Mouse (Mus musculus) thymus, postnatal 10 days (tissue): ENCODE measurements around the gene Neurl4.

Experiments
- DNase-seq, 2 experiments: peaks; one replicate each; pipeline ENCODE4 v3.0.0; 2021; ENCODE audit warnings: low spot score in 2 of 2

The Neurl4 gene

DNA sequence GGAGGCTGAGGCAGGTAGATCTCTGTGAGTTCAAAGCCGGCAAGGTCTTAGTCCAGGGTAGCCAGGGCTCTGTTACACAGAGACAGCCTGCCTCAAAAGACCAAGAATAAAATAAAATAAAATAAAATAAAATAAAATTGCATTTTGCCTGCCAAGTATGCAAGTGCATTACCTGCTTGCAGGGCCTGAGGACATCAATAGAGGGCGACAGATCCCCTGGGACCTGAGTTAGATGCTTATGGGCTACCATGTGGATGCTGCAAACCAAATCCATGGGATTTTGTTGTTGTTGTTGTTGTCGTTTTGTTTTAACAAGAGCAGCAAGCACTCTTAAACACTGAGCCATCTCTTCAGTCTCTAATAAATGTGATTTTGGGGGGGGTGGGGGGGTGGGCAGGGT is 31.4 kb downstream of the Neurl4 start:
- peak in 1 of 2 experiments; percentile 31 for DNase-seq

DNA sequence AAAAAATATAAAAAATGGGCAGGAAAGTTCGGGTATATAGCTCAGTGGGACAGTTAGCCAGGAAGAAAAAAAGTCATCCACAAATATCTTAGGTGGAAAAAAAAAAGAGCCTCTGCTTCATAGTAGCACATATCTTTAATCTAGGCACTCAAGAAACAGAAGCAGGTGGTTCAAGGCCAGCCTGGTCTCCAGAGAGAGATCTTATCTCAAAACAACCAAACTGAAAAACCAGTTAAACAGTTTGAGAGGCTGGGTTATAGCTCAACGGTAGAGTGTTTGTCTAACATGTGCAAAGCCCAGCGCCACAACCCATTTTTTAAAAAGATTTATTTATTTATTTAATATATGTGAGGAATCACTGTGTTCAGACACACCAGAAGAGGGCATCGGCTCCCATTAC is 32.2 kb downstream of the Neurl4 start:
- no peak for DNase-seq

DNA sequence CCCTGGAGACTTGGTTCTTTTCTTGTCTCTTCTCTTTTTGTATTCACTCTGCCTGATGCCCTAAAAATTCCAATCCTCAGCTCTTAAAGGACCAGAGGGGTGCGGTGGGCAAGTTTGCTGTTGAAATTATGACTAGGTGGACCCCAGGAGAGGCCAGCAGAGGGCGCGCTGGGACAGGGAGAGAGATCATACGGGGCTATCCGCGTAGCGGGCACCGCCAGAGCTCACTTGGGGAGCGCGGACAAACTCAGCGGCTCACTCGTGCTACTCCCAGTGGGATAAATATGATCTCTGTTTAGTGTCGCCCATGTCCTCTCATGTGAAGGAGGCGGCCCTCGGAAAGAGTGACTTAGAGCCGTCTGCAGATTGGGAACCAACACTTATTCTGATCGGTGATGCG is 33.3 kb downstream of the Neurl4 start:
- DNase-seq, result peak; percentile 82 to 98

DNA sequence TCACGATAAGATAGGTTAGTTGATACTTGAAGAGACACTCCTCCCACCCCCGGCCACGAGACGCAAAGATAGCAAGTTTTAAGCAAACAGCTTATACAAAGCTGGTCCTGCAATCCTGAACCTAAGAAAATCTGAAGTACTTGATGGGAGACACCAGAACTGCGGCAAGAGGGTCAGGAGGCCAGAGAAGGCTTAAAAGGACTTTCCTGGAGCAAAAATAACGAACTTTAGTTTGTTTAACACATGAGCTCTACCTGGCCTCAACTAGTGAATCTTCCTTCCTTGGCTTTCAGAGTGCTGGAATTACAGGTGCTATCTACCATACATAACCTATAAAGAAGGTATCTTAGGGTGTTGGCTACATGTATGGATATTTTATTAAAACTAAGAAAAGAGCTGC is 33.8 kb downstream of the Neurl4 start:
- DNase-seq, result no peak

DNA sequence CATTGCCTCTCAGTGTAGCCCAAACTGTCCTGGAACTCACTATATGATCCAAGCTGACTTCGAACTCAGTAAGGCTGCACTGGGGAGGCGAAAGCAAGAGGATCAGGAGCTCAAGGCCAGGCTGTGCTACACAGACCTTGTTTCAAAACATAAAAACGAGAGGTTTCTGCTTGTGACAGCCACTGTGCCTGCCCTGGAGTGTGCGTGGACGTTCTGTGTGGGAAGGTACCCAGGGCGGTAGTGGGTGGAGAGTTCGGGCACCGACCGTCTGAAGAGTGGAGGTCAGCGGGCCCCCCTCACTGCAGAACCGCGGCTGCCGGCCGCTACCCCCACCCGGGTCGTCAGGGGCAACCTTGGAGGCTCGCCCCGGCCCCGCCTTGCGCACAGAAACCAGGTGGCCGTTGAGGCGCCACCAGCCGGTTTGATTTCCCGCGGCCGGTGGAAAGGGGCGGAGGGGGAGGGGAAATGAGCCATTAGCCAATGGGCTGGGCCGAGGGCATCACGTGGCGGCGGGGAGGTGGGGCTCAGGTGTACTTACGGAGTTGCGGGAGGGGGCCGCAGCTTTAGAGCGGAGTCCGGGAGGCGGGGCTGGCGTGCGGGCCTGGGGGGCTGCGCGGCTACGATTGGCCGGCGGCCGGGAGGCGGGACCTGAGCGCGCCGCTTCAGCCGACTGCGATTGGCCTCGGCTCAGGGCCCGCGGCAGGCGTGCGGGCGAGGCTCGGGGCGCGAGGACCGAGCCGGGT is 34.4 kb downstream of the Neurl4 start, which contains the start of gene Ybx2:
Gene Ybx2 (plus strand): TSS at position 660 of the 743 bp plus-strand sequence.
- peak; percentile 91 to 93 for DNase-seq

DNA sequence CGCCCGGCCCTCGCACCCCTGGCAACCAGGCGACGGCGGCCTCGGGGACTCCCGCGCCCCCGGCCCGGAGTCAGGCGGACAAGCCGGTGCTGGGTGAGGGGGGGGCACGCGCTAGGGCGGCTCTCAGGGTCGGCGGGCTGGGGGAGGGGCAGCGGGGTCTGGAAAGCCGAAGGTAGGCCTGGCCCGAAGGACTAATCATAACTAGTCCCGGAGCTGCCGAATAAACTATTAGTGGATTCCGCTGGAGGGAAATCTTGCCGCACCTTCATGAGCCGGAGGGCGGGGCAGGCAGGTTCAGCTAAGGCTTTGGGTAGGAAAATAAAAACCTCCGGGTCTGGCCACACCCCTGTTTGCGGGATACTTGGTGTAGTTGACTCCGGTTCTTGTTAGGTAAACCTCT is 35.3 kb downstream of the Neurl4 start:
- DNase-seq, result no peak

DNA sequence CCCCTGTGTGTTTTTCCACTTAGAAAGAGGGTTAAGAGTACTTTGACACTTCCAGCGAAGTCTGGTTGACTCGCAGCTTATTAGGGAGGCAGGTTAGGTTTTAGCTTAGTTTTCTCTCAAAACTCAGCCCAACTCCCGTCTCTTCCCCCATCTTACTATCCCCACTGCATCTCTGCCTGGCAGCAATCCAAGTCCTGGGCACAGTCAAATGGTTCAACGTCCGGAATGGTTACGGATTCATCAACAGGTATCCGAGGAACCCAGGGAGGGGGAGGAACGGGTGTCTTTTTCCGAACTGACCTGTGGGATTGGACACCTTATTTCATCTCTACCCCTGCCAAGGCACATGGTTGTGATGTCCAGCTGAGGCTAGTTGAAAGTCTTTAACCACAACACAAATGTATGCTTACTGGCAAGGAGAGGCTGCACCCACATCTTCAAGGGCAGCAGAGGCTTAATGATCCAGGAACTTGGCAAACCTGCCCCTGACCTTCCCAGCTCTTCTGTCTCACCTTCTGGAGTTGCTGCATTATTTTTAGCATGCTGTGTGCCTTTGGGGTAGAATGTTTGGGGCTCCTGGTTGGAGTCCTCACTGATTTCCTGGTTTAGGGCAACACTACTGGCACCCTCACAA is 36.0 kb downstream of the Neurl4 start:
- DNase-seq, result no peak

DNA sequence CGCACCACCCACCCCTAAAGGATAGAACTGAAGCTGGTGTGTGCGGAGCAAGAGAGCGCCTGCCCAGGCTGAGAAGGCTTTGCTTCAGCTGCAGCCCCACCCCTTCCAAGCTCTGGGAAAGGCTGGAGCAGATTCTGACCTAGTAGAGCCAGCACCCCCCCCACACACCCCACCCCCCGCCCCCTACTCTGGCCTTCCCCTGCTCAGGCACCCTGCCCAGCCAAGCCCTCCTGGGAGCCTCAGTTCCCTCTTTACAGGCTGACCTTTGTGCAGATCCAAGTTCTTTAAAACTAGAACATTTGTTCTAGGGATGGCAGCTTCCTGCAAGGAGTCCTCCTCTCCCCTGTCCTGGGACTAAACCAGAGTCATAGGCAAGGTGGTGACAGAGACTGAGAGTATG is 36.5 kb downstream of the Neurl4 start:
- no peak for DNase-seq

DNA sequence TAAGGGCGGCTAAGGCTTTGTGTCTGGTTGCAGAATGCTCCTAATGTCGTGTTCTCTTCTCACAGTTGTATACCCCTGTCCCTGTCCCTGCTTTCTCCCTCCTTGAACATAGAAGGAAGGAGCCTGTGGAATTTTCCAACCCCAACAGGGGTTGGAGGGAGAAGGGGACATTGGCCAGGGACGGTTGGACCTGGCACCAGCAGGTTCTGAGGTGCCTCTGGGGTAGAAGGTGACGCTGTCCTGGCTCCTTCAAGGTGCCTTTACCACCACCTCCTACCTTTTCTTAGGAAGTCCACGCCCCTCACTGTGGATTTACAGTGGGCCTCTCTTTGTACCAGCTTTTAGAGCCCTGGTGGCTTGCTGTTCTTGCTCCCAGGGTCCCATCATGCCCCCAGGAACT is 37.0 kb downstream of the Neurl4 start:
- DNase-seq, result no peak

DNA sequence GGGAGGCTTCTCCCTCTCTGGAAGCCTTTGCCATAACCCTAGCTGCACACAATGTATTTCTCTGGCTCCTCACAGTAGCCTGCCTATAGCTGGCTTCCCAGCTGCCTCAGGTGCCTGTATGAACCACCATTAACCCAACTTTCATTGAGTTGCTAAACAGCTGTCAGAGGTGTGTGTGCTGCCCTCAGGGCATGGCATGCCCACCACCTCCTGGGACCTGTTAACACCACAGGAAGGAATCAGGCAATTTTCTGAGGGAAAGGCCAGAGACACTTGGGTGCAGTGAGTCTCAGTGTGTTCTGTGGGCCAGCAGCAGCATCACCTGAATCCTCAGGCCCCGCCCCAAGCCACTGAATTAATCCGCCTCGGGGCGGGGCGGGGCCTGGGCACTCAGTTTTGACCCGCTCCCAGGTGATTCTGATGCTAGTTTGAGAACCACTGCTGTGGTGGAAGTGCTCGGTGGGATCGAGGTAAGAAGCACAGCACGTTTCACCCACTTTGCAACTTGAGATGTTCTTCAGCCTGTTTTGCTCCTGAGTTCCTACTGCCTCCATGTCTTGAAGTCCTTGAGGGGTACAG is 37.6 kb downstream of the Neurl4 start:
- no peak for DNase-seq

DNA sequence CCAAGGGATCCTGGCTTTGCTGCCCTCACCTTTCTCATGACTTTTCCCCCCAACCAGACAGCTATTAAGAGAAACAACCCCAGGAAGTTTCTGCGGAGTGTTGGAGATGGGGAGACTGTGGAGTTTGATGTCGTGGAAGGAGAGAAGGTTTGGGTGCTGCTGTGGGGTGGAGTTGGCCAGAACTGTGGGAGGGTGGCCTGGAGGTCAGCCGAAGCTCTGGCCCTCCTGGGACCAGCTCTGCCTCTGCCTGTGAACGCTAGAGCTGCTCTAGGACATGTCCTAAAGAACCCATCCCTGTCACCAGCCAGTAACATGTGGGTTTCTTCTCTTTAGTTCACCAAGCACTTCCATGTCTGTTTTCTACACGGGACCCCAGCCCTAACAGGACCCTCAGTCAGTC is 38.3 kb downstream of the Neurl4 start:
- DNase-seq, result no peak

DNA sequence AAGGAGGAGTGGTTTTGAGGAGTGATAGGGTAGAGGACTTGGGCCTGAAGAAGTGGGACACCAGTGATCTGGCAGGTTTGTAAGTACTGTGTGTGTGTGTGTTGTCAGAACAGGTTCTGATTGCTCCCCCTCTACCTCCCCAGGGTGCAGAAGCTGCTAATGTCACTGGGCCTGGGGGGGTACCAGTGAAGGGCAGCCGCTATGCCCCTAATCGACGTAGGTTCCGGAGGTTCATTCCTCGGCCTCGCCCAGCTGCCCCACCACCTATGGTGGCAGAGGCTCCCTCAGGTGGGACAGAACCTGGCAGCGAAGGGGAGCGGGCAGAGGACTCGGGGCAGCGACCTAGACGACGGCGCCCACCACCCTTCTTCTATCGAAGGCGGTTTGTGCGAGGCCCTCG is 38.9 kb downstream of the Neurl4 start:
- DNase-seq, result no peak

DNA sequence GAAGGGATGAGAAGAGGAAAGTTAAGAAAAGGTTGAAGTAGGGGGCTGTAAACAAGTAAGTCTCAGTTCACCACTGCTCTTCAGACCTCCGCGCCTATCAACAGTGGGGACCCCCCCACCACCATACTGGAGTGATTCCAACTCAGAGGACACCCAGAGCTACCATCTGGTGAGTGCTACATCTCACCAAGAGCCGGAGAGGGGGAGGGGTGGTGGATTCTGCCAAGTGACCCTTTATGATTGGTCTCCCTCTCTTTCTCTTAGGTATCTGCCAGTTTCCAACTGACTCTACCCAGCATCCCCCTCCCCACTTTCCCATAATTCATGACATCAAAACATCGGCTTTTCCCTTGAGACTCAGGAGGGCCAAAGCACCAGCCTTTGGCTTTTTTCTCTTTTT is 40.1 kb downstream of the Neurl4 start:
- no peak for DNase-seq

DNA sequence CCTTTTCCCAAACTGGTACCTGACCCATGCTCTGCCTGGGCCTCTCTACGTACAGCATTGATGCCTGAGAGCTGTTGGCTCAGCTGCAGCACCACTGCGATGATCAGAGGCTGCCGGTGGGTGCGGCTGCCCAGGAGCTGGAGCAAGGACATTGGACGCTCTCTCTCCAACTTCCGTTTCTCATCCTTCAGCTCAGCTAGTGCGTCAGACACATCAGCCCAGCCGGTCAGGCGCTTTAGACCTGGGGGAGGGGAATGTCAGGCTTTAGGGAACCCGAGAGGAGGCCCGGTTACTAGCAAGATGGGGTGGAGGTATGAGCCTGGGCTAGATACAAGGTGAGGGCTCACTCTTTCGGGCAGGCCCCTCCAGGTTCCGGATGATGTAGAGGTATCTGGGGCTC is 44.3 kb downstream of the Neurl4 start:
- no peak for DNase-seq

DNA sequence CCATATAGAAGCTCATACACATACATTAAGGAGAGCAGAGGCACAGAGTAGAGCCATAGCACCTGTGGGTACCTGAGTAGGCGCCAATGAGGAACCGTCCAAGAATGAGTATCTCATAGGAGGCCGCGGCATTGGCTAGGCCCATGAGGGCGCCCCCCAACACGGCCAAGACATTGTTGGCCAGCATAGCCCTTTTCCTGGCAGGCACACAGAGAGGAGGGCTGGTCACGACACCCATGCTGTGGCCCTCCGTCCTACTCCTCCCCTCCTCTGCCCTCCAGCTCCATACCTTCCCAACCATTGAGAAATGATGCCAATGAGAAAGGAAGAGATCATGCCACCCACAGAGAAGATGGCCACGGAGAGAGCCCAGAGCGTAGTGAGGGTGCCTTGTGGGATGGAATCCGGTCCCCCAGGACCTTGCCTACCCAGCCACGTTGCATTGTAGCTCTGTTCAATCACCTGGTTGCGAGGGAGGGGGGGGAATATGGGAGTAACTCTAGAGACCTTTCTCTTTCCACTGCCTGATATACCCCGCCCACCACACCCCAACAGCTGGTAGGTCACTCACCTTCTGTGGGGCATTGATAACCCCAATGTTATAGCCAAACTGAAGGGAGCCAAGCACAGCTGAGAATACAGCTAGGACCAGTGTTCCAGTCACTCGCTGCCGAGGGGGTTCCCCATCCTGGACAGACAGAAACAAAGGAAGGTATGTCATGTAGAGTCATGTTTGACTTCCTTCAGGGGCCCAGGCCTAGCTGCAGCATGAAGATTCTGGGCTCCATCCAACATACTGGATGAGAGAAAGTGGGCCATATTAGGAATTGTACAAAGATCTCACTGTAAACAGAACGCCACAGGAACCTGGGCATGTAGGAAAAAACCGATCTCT is 45.4 kb downstream of the Neurl4 start:
- DNase-seq, result no peak

DNA sequence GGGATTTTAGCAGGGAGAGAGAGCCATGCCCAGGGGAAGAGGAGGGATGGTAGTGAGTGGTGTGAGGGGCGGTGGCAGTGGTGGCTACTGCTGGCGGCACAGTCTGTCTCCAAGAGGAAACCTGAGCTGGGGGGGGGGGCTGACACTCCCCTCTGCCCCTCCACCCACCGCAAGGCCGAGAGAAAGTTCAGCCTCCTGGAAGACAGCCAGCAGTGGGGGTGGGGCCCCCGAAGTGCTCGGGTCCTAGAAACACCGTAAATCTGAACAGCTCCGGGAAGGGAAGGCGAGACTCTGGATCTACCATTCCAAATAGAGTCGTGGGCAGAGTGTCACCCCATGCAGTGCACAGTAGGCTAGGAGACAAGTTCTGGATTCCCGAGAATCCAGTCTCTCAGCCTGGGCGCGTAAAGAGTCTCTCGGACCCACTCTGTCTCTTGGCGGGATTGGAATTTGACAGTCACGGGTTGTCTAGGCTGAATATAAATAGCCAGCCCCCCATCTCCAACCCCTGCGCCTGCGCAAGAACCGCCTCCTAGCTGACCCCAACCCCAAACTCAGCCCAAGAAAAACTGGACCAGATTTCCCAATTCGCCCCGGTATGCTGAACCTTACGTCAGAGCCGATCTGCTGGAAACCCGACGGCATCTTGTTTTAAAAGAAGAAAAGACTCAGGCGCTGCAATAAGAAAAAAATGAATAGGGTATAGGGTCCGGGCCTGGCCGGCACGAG is 46.6 kb downstream of the Neurl4 start:
- no peak for DNase-seq

DNA sequence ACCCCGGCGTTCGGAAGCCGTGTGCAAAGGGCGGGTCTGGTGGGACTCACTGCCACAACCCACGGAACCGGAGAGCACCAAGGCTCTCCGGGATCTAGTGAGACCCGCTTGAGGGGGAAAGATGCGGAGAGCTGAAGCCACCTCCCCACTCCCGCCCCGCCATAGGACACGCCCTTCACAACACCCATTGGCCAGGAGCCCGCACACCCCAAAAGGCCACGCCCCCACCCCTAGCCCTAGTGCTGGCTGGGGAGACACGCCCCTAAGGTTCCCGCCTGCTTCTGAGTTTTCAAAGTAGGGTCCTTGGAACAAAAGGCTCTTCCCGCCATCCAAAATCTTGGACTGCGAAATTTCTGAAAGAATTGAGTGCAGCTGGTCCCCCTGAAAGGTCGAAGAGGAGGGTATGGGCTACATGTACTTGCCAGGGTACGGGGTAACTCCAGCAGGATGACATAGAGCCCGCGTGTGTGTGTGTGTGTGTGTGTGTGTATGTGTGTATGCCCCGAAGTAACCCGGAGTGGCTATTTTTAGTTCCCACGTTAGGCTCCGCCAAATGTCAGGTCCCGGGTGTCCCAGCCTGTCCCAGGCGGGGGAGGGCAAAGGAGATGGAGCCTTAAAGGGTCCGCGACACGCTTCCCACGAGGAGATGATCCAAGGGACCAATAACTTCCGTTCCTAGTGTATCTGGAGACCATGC is 47.3 kb downstream of the Neurl4 start, which contains the start of gene Slc2a4:
Gene Slc2a4 (minus strand): TSS at position 123 of the 697 bp plus-strand sequence.
- peak; percentile 91 to 95 for DNase-seq

DNA sequence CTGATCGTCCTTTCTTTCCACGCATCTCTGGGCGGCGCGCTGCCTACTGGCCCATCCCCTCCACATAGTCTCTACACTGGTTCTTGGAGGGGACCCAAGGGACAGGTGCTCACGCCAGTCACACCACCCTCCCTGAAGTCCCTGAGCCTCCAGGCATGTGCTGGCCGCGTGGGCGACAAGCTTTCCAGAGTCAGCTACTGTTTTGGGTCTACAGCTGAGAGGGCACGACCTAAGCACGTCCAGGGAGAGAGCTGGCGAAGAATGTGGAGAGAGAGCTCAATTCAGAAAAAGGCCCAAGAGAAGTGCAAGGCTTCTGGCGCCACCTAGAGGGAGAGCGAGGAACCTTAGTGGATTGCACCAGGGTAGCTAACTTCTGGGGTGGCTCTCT is 47.9 kb downstream of the Neurl4 start:
- peak; percentile 74 to 90 for DNase-seq

DNA sequence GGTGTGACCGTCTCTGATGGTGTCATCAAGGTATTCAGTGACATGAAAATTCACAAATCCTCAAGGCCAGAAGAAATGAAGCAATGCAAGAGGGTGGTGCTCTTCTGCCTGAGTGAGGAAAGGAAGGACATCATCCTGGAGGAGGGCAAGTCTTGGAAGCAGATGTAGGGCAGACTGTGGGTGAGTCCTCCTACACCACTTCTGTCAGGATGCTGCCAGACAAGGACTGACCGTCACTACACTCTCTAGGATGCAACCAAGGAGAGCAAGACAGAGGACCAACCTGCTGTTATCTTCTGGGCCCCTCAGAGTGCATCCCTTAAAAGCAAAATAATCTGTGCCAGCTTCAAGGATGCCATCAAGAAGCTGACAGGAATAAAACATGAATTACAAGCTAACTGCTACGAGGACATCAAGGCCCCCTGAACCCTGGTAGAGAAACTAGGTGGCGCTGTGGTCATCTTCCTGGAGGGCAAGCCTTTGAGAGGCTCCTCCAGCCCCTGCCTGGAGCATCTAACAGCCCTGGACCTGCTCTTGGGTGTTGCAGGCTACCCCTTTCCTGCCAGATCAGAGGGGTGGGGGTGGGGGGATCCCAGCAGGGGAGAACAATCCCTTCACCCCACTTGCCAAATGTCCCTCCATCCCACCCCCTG is 50.1 kb downstream of the Neurl4 start:
- DNase-seq, result peak in 1 of 2 experiments; percentile 47

DNA sequence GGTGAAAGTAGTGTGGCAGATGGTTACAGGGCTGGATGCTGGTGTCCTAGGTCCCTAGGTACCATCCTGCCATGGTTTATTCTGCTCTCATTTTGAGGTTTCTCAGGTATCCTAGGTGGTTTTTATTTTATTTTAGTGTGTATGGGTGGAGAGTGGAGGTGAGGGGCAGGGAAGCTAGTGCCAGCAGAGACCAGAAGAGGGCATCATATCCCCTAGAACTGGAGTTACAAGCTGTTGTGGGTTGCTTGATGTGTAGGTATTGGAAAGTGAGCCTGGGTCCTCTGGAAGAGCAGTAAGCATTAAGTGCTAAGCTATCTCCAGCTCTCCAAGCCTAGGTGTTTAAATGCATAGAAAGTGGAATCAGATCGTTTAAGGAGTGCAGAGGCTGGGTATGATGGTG is 51.4 kb downstream of the Neurl4 start:
- DNase-seq, result no peak
